Mouse (Mus musculus): Measurements from ENCODE around the gene Trim38. TPM values are rescaled to one million over a fixed set of nuclear protein-coding genes. Genes with fewer than 3 reads are reported as not detected.

The Trim38 gene
- not detected in 2 replicates for polyA plus RNA-seq (2012; ENCODE audit: low replicate concordance)

GRCm38 (mm10) chr13:23769613-23770012 lies at the start of gene Trim38:
TSS of gene Trim38 (plus strand) at chr13:23769913.

GRCm38 (mm10) chr13:23738677-23739068 lies 31.0 kb upstream of the Trim38 start, which contains the start of gene Hist1h1c:
TSS of gene Hist1h1c (plus strand) at chr13:23738808.

GRCm38 (mm10) chr13:23745381-23746161 lies 24.1 kb upstream of the Trim38 start, which contains the start of gene Hist1h3c:
TSS of gene Hist1h3c (minus strand) at chr13:23745602.

GRCm38 (mm10) chr13:23746201-23747080 lies 23.3 kb upstream of the Trim38 start, which contains the start of gene Hist1h2bb:
TSS of gene Hist1h2bb (plus strand) at chr13:23746734.

GRCm38 (mm10) chr13:23750839-23751477 lies 18.8 kb upstream of the Trim38 start, which contains the start of gene Hist1h2ab:
TSS of gene Hist1h2ab (plus strand) at chr13:23751126.

GRCm38 (mm10) chr13:23752067-23752741 lies 17.5 kb upstream of the Trim38 start, which contains the start of gene Hist1h3b:
TSS of gene Hist1h3b (plus strand) at chr13:23752267.

GRCm38 (mm10) chr13:23756790-23757189 lies 12.9 kb upstream of the Trim38 start, which contains the start of gene Hist1h4b:
TSS of gene Hist1h4b (plus strand) at chr13:23757013.

GRCm38 (mm10) chr13:23760972-23761864 lies 8.5 kb upstream of the Trim38 start, which contains the start of gene Hist1h4a:
TSS of gene Hist1h4a (minus strand) at chr13:23761230.

GRCm38 (mm10) chr13:23761871-23762821 lies 7.6 kb upstream of the Trim38 start, which contains the start of gene Hist1h3a:
TSS of gene Hist1h3a (minus strand) at chr13:23762386.

GRCm38 (mm10) chr13:23763586-23764323 lies 6.0 kb upstream of the Trim38 start, which contains the start of gene Hist1h1a:
TSS of gene Hist1h1a (plus strand) at chr13:23763666.

GRCm38 (mm10) chr13:23806422-23807052 lies 36.8 kb downstream of the Trim38 start, which contains the start of gene Slc17a2:
TSS of gene Slc17a2 (plus strand) at chr13:23806993.

GRCm38 (mm10) chr13:23839308-23839707 lies 69.6 kb downstream of the Trim38 start, which contains the start of gene Slc17a3:
TSS of gene Slc17a3 (plus strand) at chr13:23839434.

Other genes with a start within 250 kb of the Trim38 start
- 22.4 and 24.1 TPM in 2 replicates for gene Hist1h4h, start 238.9 kb upstream of the Trim38 start, polyA plus RNA-seq (2012; ENCODE audit: low replicate concordance)
- gene Hist1h2af, start 236.0 kb upstream of the Trim38 start, polyA plus RNA-seq (2012; ENCODE audit: low replicate concordance): 1,274 and 2,101 TPM in 2 replicates
- 9.7 and 27.2 TPM in 2 replicates for gene Hist1h3g, start 234.5 kb upstream of the Trim38 start, polyA plus RNA-seq (2012; ENCODE audit: low replicate concordance)
- gene Hist1h2bh, start 226.5 kb upstream of the Trim38 start, polyA plus RNA-seq (2012; ENCODE audit: low replicate concordance): 2.6 and 2.9 TPM in 2 replicates
- 7.8 and 13.9 TPM in 2 replicates for gene Hist1h3f, start 225.9 kb upstream of the Trim38 start, polyA plus RNA-seq (2012; ENCODE audit: low replicate concordance)
- gene Hist1h4f, start 218.3 kb upstream of the Trim38 start, polyA plus RNA-seq (2012; ENCODE audit: low replicate concordance): 39.6 and 48.6 TPM in 2 replicates
- gene Hist1h1d, start 216.7 kb upstream of the Trim38 start, polyA plus RNA-seq (2012; ENCODE audit: low replicate concordance): 0.89 and 1.4 TPM in 2 replicates
- gene Hist1h3e, start 207.5 kb upstream of the Trim38 start, polyA plus RNA-seq (2012; ENCODE audit: low replicate concordance): 12.2 and 20.5 TPM in 2 replicates
- 20.4 and 37.8 TPM in 2 replicates for gene Hist1h2ae, start 198.7 kb upstream of the Trim38 start, polyA plus RNA-seq (2012; ENCODE audit: low replicate concordance)
- gene Hist1h2bg, start 198.5 kb upstream of the Trim38 start, polyA plus RNA-seq (2012; ENCODE audit: low replicate concordance): 19.7 and 30.7 TPM in 2 replicates
- gene Hist1h2bf, start 195.7 kb upstream of the Trim38 start, polyA plus RNA-seq (2012; ENCODE audit: low replicate concordance): 15.2 and 20.1 TPM in 2 replicates
- 1.2 and 1.8 TPM in 2 replicates for gene Hist1h2ad, start 195.5 kb upstream of the Trim38 start, polyA plus RNA-seq (2012; ENCODE audit: low replicate concordance)
- 1.1 and 5.4 TPM in 2 replicates for gene Hist1h3d, start 194.2 kb upstream of the Trim38 start, polyA plus RNA-seq (2012; ENCODE audit: low replicate concordance)
- gene Hist1h4d, start 188.3 kb upstream of the Trim38 start, polyA plus RNA-seq (2012; ENCODE audit: low replicate concordance): 21.9 and 50.4 TPM in 2 replicates
- 1.7 and 2.0 TPM in 2 replicates for gene Hist1h2be, start 148.8 kb upstream of the Trim38 start, polyA plus RNA-seq (2012; ENCODE audit: low replicate concordance)
- 6.8 and 18.7 TPM in 2 replicates for gene Hist1h1e, start 147.4 kb upstream of the Trim38 start, polyA plus RNA-seq (2012; ENCODE audit: low replicate concordance)
- 1.7 and 2.0 TPM in 2 replicates for gene Hist1h2ac, start 86.0 kb upstream of the Trim38 start, polyA plus RNA-seq (2012; ENCODE audit: low replicate concordance)
- gene Hist1h2bc, start 85.7 kb upstream of the Trim38 start, polyA plus RNA-seq (2012; ENCODE audit: low replicate concordance): 3.1 and 3.3 TPM in 2 replicates
- gene Hist1h1t, start 74.1 kb upstream of the Trim38 start, polyA plus RNA-seq (2012; ENCODE audit: low replicate concordance): not detected in 2 replicates
- gene Hist1h4c, start 71.5 kb upstream of the Trim38 start, polyA plus RNA-seq (2012; ENCODE audit: low replicate concordance): 3.9 and 4.0 TPM in 2 replicates
- gene Hfe, start 59.1 kb upstream of the Trim38 start, polyA plus RNA-seq (2012; ENCODE audit: low replicate concordance): 5.0 and 7.1 TPM in 2 replicates
- 13.0 and 32.3 TPM in 2 replicates for gene Hist1h1c, start 31.1 kb upstream of the Trim38 start, polyA plus RNA-seq (2012; ENCODE audit: low replicate concordance)
- gene Hist1h3c, start 24.3 kb upstream of the Trim38 start, polyA plus RNA-seq (2012; ENCODE audit: low replicate concordance): 4.9 and 12.8 TPM in 2 replicates
- gene Hist1h2bb, start 23.2 kb upstream of the Trim38 start, polyA plus RNA-seq (2012; ENCODE audit: low replicate concordance): 14.4 and 31.0 TPM in 2 replicates
- gene Hist1h2ab, start 18.8 kb upstream of the Trim38 start, polyA plus RNA-seq (2012; ENCODE audit: low replicate concordance): 39.8 and 47.5 TPM in 2 replicates
- gene Hist1h3b, start 17.6 kb upstream of the Trim38 start, polyA plus RNA-seq (2012; ENCODE audit: low replicate concordance): 4.5 and 16.4 TPM in 2 replicates
- 7.2 and 8.6 TPM in 2 replicates for gene Hist1h4b, start 12.9 kb upstream of the Trim38 start, polyA plus RNA-seq (2012; ENCODE audit: low replicate concordance)
- gene Hist1h4a, start 8.7 kb upstream of the Trim38 start, polyA plus RNA-seq (2012; ENCODE audit: low replicate concordance): 40.2 and 48.3 TPM in 2 replicates
- 0.45 and 5.1 TPM in 2 replicates for gene Hist1h3a, start 7.5 kb upstream of the Trim38 start, polyA plus RNA-seq (2012; ENCODE audit: low replicate concordance)
- 1.2 and 1.7 TPM in 2 replicates for gene Hist1h1a, start 6.2 kb upstream of the Trim38 start, polyA plus RNA-seq (2012; ENCODE audit: low replicate concordance)
- gene Slc17a2, start 37.1 kb downstream of the Trim38 start, polyA plus RNA-seq (2012; ENCODE audit: low replicate concordance): not detected in 2 replicates
- not detected in 2 replicates for gene Slc17a3, start 69.5 kb downstream of the Trim38 start, polyA plus RNA-seq (2012; ENCODE audit: low replicate concordance)
- not detected in 2 replicates for gene Slc17a1, start 97.8 kb downstream of the Trim38 start, polyA plus RNA-seq (2012; ENCODE audit: low replicate concordance)
- gene Slc17a4, start 145.1 kb downstream of the Trim38 start, polyA plus RNA-seq (2012; ENCODE audit: low replicate concordance): not detected in 2 replicates
- gene Hist1h2ba, start 164.2 kb downstream of the Trim38 start, polyA plus RNA-seq (2012; ENCODE audit: low replicate concordance): not detected in 2 replicates
- gene Hist1h2aa, start 164.5 kb downstream of the Trim38 start, polyA plus RNA-seq (2012; ENCODE audit: low replicate concordance): not detected in 2 replicates
- not detected in 2 replicates for gene Scgn, start 221.3 kb downstream of the Trim38 start, polyA plus RNA-seq (2012; ENCODE audit: low replicate concordance)